Mouse (Mus musculus) bone marrow, adult 2 months (tissue): ENCODE measurements around the gene Tmem38a. TPM values are rescaled to one million over a fixed set of nuclear protein-coding genes. Genes with fewer than 3 reads are reported as not detected.

Source experiments
- H3K27ac ChIP-seq: fragments of 200-500 bp; 2 replicates; pipeline ENCODE4 v1.5.1; 2012; ENCODE audit warnings: low read depth, mild to moderate bottlenecking, control low read depth, inconsistent platforms, low read length; ENCODE audit not compliant: control insufficient read depth, poor library complexity, insufficient read depth
- H3K4me1 ChIP-seq: fragments of 200-500 bp; 2 replicates; pipeline ENCODE4 v1.6.1; 2011; ENCODE audit warnings: low read length; ENCODE audit not compliant: control insufficient read depth, insufficient read depth
- H3K4me3 ChIP-seq: fragments of 200-500 bp; replicated peaks from 2 replicates; pipeline ENCODE3; 2011; ENCODE audit warnings: mild to moderate bottlenecking, low read depth, low read length, control low read depth; ENCODE audit not compliant: control insufficient read depth
- CTCF ChIP-seq: fragments of 200-500 bp; IDR thresholded peaks from 2 replicates; pipeline ENCODE4 v1.5.1; 2011; ENCODE audit warnings: low read length, control low read depth; ENCODE audit not compliant: control insufficient read depth, insufficient read depth
- POLR2A ChIP-seq: fragments of 200-500 bp; IDR thresholded peaks from 2 replicates; pipeline ENCODE4 v1.6.1; 2011; ENCODE audit warnings: low read depth, mild to moderate bottlenecking, control low read depth, low read length, borderline replicate concordance; ENCODE audit not compliant: control insufficient read depth
- WGBS: fragments of 180-500 bp; shearing (Covaris S2); methylation state at CpG from one replicate; pipeline ENCODE4 v1.1.7; 2018; 5-methylcytosine and 5-hydroxymethylcytosine counted together
- polyA plus RNA-seq: library from polyadenylated mRNA; stranded (reverse); fragments of >200 nt; gene quantifications from 2 replicates; pipeline ENCODE4 v1.2.4, GENCODE M21; 2011; ENCODE audit warnings: low replicate concordance; ENCODE audit not compliant: missing spikeins, insufficient read depth, insufficient read length

Tmem38a gene
- polyA plus RNA-seq, 1 experiment = 4.3 TPM

- Histone ChIP-seq H3K4me1 (peaks cover 5% of the 10 kb centered on the region; the same call in 1 of the 2 replicates), H3K4me3 (no peak overlapping the region), H3K27ac (no peak overlapping the region)
- 78% methylated on average over 3 of the region's 3 CpGs for WGBS
- no peak for TF ChIP-seq POLR2A
- no peak for TF ChIP-seq CTCF
These were observed 5.4 kb downstream of the Tmem38a start for GRCm38 (mm10) chr8:72577266-72577665.

- Histone ChIP-seq H3K4me1 (peaks cover 5% of the 10 kb centered on the region; the same call in 1 of the 2 replicates), H3K27ac (no peak overlapping the region), H3K4me3 (no peak overlapping the region)
- TF ChIP-seq CTCF (no peak), POLR2A (no peak)
- WGBS = 48% methylated on average over 1 of the region's 1 CpGs
These were observed 6.1 kb downstream of the Tmem38a start for GRCm38 (mm10) chr8:72577941-72578340.

- 76% methylated on average over 9 of the region's 9 CpGs for WGBS
- no peak overlapping the region for H3K4me3 ChIP-seq
- no peak overlapping the region for H3K27ac ChIP-seq
- H3K4me1 ChIP-seq = peaks cover 7% of the 10 kb centered on the region; the same call in 1 of the 2 replicates
- TF ChIP-seq CTCF (no peak), POLR2A (no peak)
These were observed 7.5 kb downstream of the Tmem38a start for GRCm38 (mm10) chr8:72579374-72579773.

DNA sequence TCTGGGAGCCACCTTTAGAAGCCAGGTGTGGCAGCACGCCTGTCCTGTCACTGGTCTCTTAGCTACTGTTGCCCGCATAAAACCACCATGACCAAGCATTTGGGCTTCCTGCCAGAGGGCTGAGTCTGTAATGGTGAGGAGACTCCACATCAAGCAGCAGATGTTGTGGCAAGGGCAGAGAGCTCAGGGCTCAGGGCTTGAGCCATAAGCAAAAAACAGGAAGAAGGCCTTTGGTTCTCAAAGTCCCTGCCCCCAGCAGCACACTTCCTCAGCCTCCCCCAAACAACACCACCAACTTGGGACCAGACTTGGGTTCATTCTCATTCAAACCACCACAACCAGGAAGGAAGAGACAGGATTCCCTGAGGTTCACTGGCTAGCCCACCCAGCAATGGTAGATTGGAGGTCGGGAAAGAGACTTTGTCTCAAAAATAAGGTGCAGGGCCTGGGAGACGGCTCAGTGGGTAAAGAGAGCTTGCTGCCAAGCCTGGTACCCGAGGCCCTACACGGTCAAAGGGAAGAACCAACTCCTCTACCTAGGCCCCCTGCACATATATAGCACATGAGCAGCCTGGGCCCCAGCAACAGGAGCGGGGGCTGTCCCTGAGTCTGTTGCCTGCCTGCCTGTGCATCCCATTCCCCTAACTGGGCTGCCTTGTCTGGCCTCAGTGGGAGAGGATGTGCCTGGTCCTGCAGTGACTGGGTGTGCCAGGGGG, 11.4 kb downstream of the Tmem38a start:
- H3K4me3 ChIP-seq = no peak overlapping the region
- peaks cover 7% of the 10 kb centered on the region; the same call in 1 of the 2 replicates for H3K4me1 ChIP-seq
- no peak for TF ChIP-seq POLR2A
- no peak for TF ChIP-seq CTCF
- 12% methylated on average over 7 of the region's 7 CpGs for WGBS
- H3K27ac ChIP-seq = peak overlapping the region; percentile 83

- H3K4me1 ChIP-seq = peaks cover 7% of the 10 kb centered on the region; the same call in 1 of the 2 replicates
- 63% methylated on average over 6 of the region's 6 CpGs for WGBS
- TF ChIP-seq POLR2A = no peak
- TF ChIP-seq CTCF = no peak
- H3K27ac ChIP-seq = peak overlapping the region; percentile 9; the same call in 1 of the 2 replicates
- H3K4me3 ChIP-seq = no peak overlapping the region
These were observed 12.5 kb downstream of the Tmem38a start for GRCm38 (mm10) chr8:72584390-72584789.

DNA sequence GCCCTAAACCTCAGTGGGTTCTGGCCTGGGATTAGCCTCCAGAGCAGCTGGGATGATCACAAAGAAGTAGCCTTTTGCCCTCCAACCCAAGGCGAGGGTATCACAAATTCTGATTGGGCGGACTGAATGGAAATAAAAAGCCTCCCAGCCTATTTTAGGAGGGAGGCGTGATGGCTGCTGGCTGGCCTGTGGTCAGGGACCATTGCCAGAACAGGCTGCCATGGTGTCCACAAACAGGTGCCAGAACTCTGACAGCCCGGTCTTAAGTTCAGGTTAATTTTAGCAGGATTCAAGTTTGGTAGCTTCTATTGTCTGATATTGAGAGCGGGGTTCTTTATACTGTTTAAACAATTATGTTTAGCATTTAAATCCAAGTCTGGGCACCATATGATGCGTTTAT, 16.0 kb downstream of the Tmem38a start:
- H3K4me3 ChIP-seq = no peak overlapping the region
- 49% methylated on average over 6 of the region's 6 CpGs for WGBS
- H3K27ac ChIP-seq = no peak overlapping the region
- TF ChIP-seq CTCF (no peak), POLR2A (no peak)
- peaks cover 1% of the 10 kb centered on the region; the same call in 1 of the 2 replicates for H3K4me1 ChIP-seq

DNA sequence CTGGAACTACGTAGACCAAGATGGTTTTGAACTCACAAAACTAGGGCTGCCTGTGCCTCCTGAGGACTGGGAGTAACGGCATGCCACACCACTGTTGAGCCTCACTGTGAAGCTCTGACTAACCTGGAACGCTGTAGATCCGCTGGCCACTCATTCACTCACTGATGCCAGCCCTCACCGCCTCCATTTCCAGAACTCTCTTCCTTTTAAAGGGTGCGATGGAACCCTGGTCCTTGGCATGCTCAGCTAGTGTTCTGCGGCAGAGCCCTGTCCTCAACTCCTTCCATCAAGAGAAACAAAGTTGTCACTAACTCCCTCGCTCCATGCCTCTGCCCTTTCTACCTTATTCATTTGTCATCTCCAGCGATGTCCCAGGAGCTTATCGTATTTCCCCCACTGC, 17.0 kb downstream of the Tmem38a start:
- TF ChIP-seq CTCF (no peak), POLR2A (no peak)
- Histone ChIP-seq H3K4me1 (no peaks in the 10 kb centered on the region), H3K27ac (no peak overlapping the region), H3K4me3 (no peak overlapping the region)
- 87% methylated on average over 10 of the region's 10 CpGs for WGBS

DNA sequence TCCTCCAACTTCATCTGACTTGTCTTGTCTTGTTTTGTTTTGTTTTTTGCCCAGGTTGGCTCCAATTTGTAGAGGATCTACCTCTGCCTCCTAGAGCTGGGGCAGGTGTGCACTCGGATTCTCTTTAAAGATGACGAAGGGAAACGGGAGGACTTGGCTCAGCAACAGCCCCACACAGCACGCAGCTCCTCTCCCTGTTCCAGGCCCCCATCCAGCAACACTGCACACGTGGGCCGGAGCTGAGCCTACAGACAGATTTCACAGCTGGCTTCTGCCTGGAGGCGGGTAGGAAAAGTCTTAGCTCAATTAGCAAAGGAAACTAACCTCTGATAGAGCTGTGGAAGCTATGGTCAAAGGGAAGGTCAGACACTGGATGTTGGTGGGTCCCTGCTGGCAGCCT, 17.4 kb downstream of the Tmem38a start:
- Histone ChIP-seq H3K27ac (no peak overlapping the region), H3K4me1 (no peaks in the 10 kb centered on the region), H3K4me3 (no peak overlapping the region)
- 92% methylated on average over 7 of the region's 7 CpGs for WGBS
- TF ChIP-seq CTCF (no peak), POLR2A (no peak)
